Mouse (Mus musculus): ENCODE measurements around the gene Tada3.

GRCm38 (mm10) chr6:113426696-113427095, 49.0 kb upstream of the Tada3 start:
- TF ChIP-seq CTCF (IDR thresholded peaks at IDR 0.05; ENCODE audit: control insufficient read depth, insufficient read depth, insufficient replicate concordance, low read depth, low read length) (no peak), POLR2A (IDR thresholded peaks at IDR 0.05; ENCODE audit: control insufficient read depth, low read depth, low read length) (no peak)

Measured in testis, adult 2 months (tissue).